Mouse (Mus musculus): ENCODE measurements around the gene Olfr365. TPM values are rescaled to one million over a fixed set of nuclear protein-coding genes. Genes with fewer than 3 reads are reported as not detected.

Olfr365 gene
- polyA plus RNA-seq (2014; fragmentation: Nextera tagmentation; extraction: Ambion mirVana): not detected in 2 replicates

GRCm38 (mm10) chr2:37187898-37188297 lies at the start of gene Olfr365:
Gene Olfr365 (plus strand): TSS chr2:37188198.
- WGBS: 81% methylated on average over 3 of the region's 3 CpGs
- H3K4me3 ChIP-seq (ENCODE audit: low read depth, low read length): no peak within 1 kb of the TSS
- no peak for ATAC-seq (ENCODE audit: low FRiP score)

GRCm38 (mm10) chr2:37139022-37139421 lies 49.0 kb upstream of the Olfr365 start, which contains the start of gene Olfr364-ps1:
Gene Olfr364-ps1 (plus strand): TSS chr2:37139322.
- H3K4me1 ChIP-seq (ENCODE audit: control insufficient read depth, insufficient read depth, low read length): no peaks in the 10 kb centered on the region
- H3K36me3 ChIP-seq (ENCODE audit: control insufficient read depth, insufficient read depth, low read length): no peaks in the 10 kb centered on the region
- peaks cover 8% of the 10 kb centered on the region; the same call in 1 of the 2 replicates for H3K9me3 ChIP-seq (ENCODE audit: control insufficient read depth, low read length)
- no peaks in the 10 kb centered on the region for H3K27me3 ChIP-seq (ENCODE audit: control insufficient read depth, insufficient read depth, low read length)
- 85% methylated on average over 3 of the region's 3 CpGs for WGBS
- no peak within 1 kb of the TSS for H3K9ac ChIP-seq (ENCODE audit: low read length)
- no peak within 1 kb of the TSS for H3K4me3 ChIP-seq (ENCODE audit: low read depth, low read length)
- DNase-seq (ENCODE audit: low spot score, missing footprints): no peak
- no peak within 1 kb of the TSS for H3K4me2 ChIP-seq
- H3K27ac ChIP-seq (ENCODE audit: low read depth, low read length): no peak within 1 kb of the TSS
- ATAC-seq (ENCODE audit: low FRiP score): no peak

More at GRCm38 (mm10) chr2:37187898-37188297, at the start of gene Olfr365:
- Histone ChIP-seq H3K4me1 (ENCODE audit: control insufficient read depth, insufficient read depth, low read length) (no peaks in the 10 kb centered on the region), H3K36me3 (ENCODE audit: control insufficient read depth, insufficient read depth, low read length) (no peaks in the 10 kb centered on the region), H3K9ac (ENCODE audit: low read length) (no peak within 1 kb of the TSS), H3K27ac (ENCODE audit: low read depth, low read length) (no peak within 1 kb of the TSS), H3K27me3 (ENCODE audit: control insufficient read depth, insufficient read depth, low read length) (no peaks in the 10 kb centered on the region), H3K4me2 (no peak within 1 kb of the TSS), H3K9me3 (ENCODE audit: control insufficient read depth, low read length) (peaks cover 9% of the 10 kb centered on the region; the same call in 1 of the 2 replicates)
- no peak for DNase-seq (ENCODE audit: low spot score, missing footprints)

GRCm38 (mm10) chr2:37211274-37211673 lies 23.3 kb downstream of the Olfr365 start, which contains the start of gene Olfr366:
Gene Olfr366 (plus strand): TSS chr2:37211574.
- H3K27me3 ChIP-seq (ENCODE audit: control insufficient read depth, insufficient read depth, low read length): no peaks in the 10 kb centered on the region
- no peak for ATAC-seq (ENCODE audit: low FRiP score)
- no peak within 1 kb of the TSS for H3K4me3 ChIP-seq (ENCODE audit: low read depth, low read length)
- no peaks in the 10 kb centered on the region for H3K36me3 ChIP-seq (ENCODE audit: control insufficient read depth, insufficient read depth, low read length)
- no peak for DNase-seq (ENCODE audit: low spot score, missing footprints)
- H3K4me2 ChIP-seq: no peak within 1 kb of the TSS
- no peak within 1 kb of the TSS for H3K27ac ChIP-seq (ENCODE audit: low read depth, low read length)
- peaks cover 11% of the 10 kb centered on the region; the same call in 1 of the 2 replicates for H3K9me3 ChIP-seq (ENCODE audit: control insufficient read depth, low read length)
- H3K9ac ChIP-seq (ENCODE audit: low read length): no peak within 1 kb of the TSS
- no peaks in the 10 kb centered on the region for H3K4me1 ChIP-seq (ENCODE audit: control insufficient read depth, insufficient read depth, low read length)

Other genes with a start within 250 kb of the Olfr365 start
- not detected in 2 replicates for gene Olfr357, start 194.4 kb upstream of the Olfr365 start, polyA plus RNA-seq (2014; fragmentation: Nextera tagmentation; extraction: Ambion mirVana)
- not detected in 2 replicates for gene Olfr358, start 178.9 kb upstream of the Olfr365 start, polyA plus RNA-seq (2014; fragmentation: Nextera tagmentation; extraction: Ambion mirVana)
- not detected in 2 replicates for gene Olfr360, start 122.5 kb upstream of the Olfr365 start, polyA plus RNA-seq (2014; fragmentation: Nextera tagmentation; extraction: Ambion mirVana)
- gene Olfr361, start 98.9 kb upstream of the Olfr365 start, polyA plus RNA-seq (2014; fragmentation: Nextera tagmentation; extraction: Ambion mirVana): not detected in 2 replicates
- gene Olfr362, start 70.3 kb upstream of the Olfr365 start, polyA plus RNA-seq (2014; fragmentation: Nextera tagmentation; extraction: Ambion mirVana): not detected in 2 replicates
- gene Olfr364-ps1, start 48.9 kb upstream of the Olfr365 start, polyA plus RNA-seq (2014; fragmentation: Nextera tagmentation; extraction: Ambion mirVana): not detected in 2 replicates
- gene Olfr366, start 23.4 kb downstream of the Olfr365 start, polyA plus RNA-seq (2014; fragmentation: Nextera tagmentation; extraction: Ambion mirVana): not detected in 2 replicates
- not detected in 2 replicates for gene Olfr368, start 138.3 kb downstream of the Olfr365 start, polyA plus RNA-seq (2014; fragmentation: Nextera tagmentation; extraction: Ambion mirVana)
- 82.7 and 87.3 TPM in 2 replicates for gene Pdcl, start 171.1 kb downstream of the Olfr365 start, polyA plus RNA-seq (2014; fragmentation: Nextera tagmentation; extraction: Ambion mirVana)
- gene Rc3h2, start 234.7 kb downstream of the Olfr365 start, polyA plus RNA-seq (2014; fragmentation: Nextera tagmentation; extraction: Ambion mirVana): 20.4 and 22.0 TPM in 2 replicates

Measured in midbrain, embryonic 11.5 days (tissue).